Mouse (Mus musculus): ENCODE measurements at regions not wholly inside any gene's neighbourhood (a gene's known extent, or its start where the extent isn't known, plus 50 kb on each side); places are given as distances from the start of the nearest gene placed in this dataset.

DNA sequence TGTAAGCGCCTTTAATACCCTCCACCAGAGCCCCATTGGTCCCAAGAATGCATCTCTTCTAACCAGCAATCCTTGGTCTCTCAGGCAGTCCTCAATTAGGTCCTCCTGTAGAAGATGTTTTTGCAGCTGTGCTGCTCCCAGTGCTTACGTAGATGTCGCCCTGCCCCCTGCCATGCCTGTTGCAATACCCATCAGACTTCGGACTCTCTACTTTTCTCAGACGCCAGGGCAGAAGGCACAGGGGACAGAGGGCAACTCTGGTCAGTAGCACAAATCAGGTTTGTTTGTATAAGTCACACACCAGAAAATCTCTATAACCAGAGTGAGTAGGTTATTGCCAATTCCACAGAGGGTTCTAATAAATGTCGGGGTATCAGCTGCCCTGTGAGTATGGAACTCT, 123.0 kb upstream of the Mocs1 start:
- no peak for TF ChIP-seq POLR2A (IDR thresholded peaks at IDR 0.05; ENCODE audit: insufficient read depth, low read length)
- TF ChIP-seq CTCF (IDR thresholded peaks at IDR 0.05; ENCODE audit: low read depth, low read length) = no peak
- TF ChIP-seq EP300 (IDR thresholded peaks at IDR 0.05; ENCODE audit: insufficient read depth, low read depth, low read length) = no peak
